Comparison of ENCODE assay signal across 8 mouse cellular contexts in genomic region chr7:127253341-127253740, GRCm38 (mm10). TPM values are rescaled to one million over a fixed set of nuclear protein-coding genes. Genes with fewer than 3 reads are reported as not detected.
A peak's percentile ranks its signal among the peaks of the same experiment; 100 is the strongest.
DNase-seq lines count a peak whose midpoint lies in the region; ATAC-seq and TF ChIP-seq lines count a peak whose summit lies in the region.

No protein-coding gene starts in this region.

- H3K27me3 ChIP-seq in neural tube, embryonic 11.5 days (ENCODE audit: control insufficient read depth, insufficient read depth, low read length): no peaks in the 10 kb centered on the region
- H3K27me3 ChIP-seq in limb, embryonic 14.5 days (ENCODE audit: control insufficient read depth, insufficient read depth, low read length): no peaks in the 10 kb centered on the region
- H3K27me3 ChIP-seq in stomach, embryonic 15.5 days (replicated peaks): no peaks in the 10 kb centered on the region

- peaks cover 9% of the 10 kb centered on the region; the same call in 1 of the 2 replicates for H3K4me1 ChIP-seq in neural tube, embryonic 11.5 days (ENCODE audit: control insufficient read depth, insufficient read depth, low read length)
- H3K4me1 ChIP-seq in limb, embryonic 14.5 days (ENCODE audit: control insufficient read depth, insufficient read depth, low read length): peaks cover 7% of the 10 kb centered on the region; the same call in 1 of the 2 replicates
- H3K4me1 ChIP-seq in stomach, embryonic 15.5 days: peaks cover 14% of the 10 kb centered on the region; the same call in 1 of the 2 replicates

- peak overlapping the region; percentile 55 for H3K4me3 ChIP-seq in neural tube, embryonic 11.5 days (ENCODE audit: low read depth, low read length)
- peak overlapping the region; percentile 63 for H3K4me3 ChIP-seq in limb, embryonic 14.5 days (replicated peaks; ENCODE audit: low read length)
- H3K4me3 ChIP-seq in stomach, embryonic 15.5 days (replicated peaks): peak overlapping the region; percentile 56

- 82% methylated on average over 6 of the region's 6 CpGs for WGBS in neural tube, embryonic 11.5 days
- 74% methylated on average over 6 of the region's 6 CpGs for WGBS in limb, embryonic 14.5 days
- WGBS in stomach, embryonic 15.5 days: 71% methylated on average over 6 of the region's 6 CpGs

- no peak for TF ChIP-seq POLR2A in limb, embryonic 14.5 days (IDR thresholded peaks at IDR 0.05; ENCODE audit: borderline replicate concordance, extremely low read depth, insufficient read depth, insufficient read length)

- no peak overlapping the region for H3K27ac ChIP-seq in neural tube, embryonic 11.5 days (ENCODE audit: low read depth, low read length)
- H3K27ac ChIP-seq in limb, embryonic 14.5 days (replicated peaks; ENCODE audit: low read depth, low read length): peak overlapping the region; percentile 75
- H3K27ac ChIP-seq in stomach, embryonic 15.5 days: peak overlapping the region; percentile 93

- no peak for ATAC-seq in neural tube, embryonic 11.5 days (ENCODE audit: insufficient read depth, low FRiP score, low TSS enrichment)
- no peak for ATAC-seq in limb, embryonic 14.5 days (ENCODE audit: low FRiP score, low read depth)
- no peak for ATAC-seq in stomach, embryonic 15.5 days (ENCODE audit: insufficient read depth, low FRiP score, low read depth)

- H3K36me3 ChIP-seq in neural tube, embryonic 11.5 days (ENCODE audit: control insufficient read depth, insufficient read depth, low read length): no peaks in the 10 kb centered on the region; the same call in 1 of the 2 replicates
- H3K36me3 ChIP-seq in limb, embryonic 14.5 days (ENCODE audit: control insufficient read depth, insufficient read depth, low read length): peaks cover 38% of the 10 kb centered on the region
- H3K36me3 ChIP-seq in stomach, embryonic 15.5 days: peaks cover 11% of the 10 kb centered on the region

- H3K9ac ChIP-seq in neural tube, embryonic 11.5 days (ENCODE audit: low read length): no peak overlapping the region; the same call in 1 of the 2 replicates
- H3K9ac ChIP-seq in limb, embryonic 14.5 days (ENCODE audit: low read depth, low read length, severe bottlenecking): peak overlapping the region; percentile 75
- peak overlapping the region; percentile 67; the same call in 1 of the 2 replicates for H3K9ac ChIP-seq in stomach, embryonic 15.5 days

- H3K4me2 ChIP-seq in neural tube, embryonic 11.5 days (ENCODE audit: low read depth): peak overlapping the region; percentile 92
- peak overlapping the region; percentile 89 for H3K4me2 ChIP-seq in limb, embryonic 14.5 days (replicated peaks; ENCODE audit: low read depth, low read length, severe bottlenecking)
- H3K4me2 ChIP-seq in stomach, embryonic 15.5 days: peak overlapping the region; percentile 97

- H3K9me3 ChIP-seq in neural tube, embryonic 11.5 days (ENCODE audit: control insufficient read depth, low read length): no peaks in the 10 kb centered on the region
- no peaks in the 10 kb centered on the region for H3K9me3 ChIP-seq in limb, embryonic 14.5 days (ENCODE audit: control insufficient read depth, low read length)
- no peaks in the 10 kb centered on the region for H3K9me3 ChIP-seq in stomach, embryonic 15.5 days

- peak; percentile 68 for DNase-seq in cerebellum, adult 9-11 months
- no peak for DNase-seq in cerebellum, adult 8-10 months
- DNase-seq in neural tube, embryonic 11.5 days (ENCODE audit: low spot score): no peak
- no peak for DNase-seq in neural tube, embryonic 10.5 days (ENCODE audit: extremely low spot score, low spot score)
- DNase-seq in limb, embryonic 14.5 days (ENCODE audit: low spot score): no peak
- no peak for DNase-seq in urinary bladder, postnatal 36 days (ENCODE audit: low spot score in 2 of 2)
- no peak for DNase-seq in gastrocnemius, adult 18-20 months (ENCODE audit: low spot score)

RNA-seq across cellular contexts. Expression of gene Dctpp1, which starts 7.2 kb away (rescaled TPM):
- polyA plus RNA-seq in neural tube, embryonic 11.5 days (2014; fragmentation: Nextera tagmentation; extraction: Ambion mirVana): 205 and 228 TPM in 2 replicates
- polyA plus RNA-seq in limb, embryonic 14.5 days (2012; rRNA removed): 100 and 120 TPM in 2 replicates
- polyA plus RNA-seq in limb, embryonic 14.5 days (2014; fragmentation: Nextera tagmentation; extraction: Ambion mirVana): 169 and 177 TPM in 2 replicates
- polyA plus RNA-seq in stomach, embryonic 15.5 days (2015; fragmentation: Nextera tagmentation; extraction: Ambion mirVana): 164 and 181 TPM in 2 replicates
- 10 to 100 TPM; 32.6 TPM for total RNA-seq in gastrocnemius, adult 18-20 months (2021)

RNA-seq across cellular contexts. Expression of gene Zfp771, which starts 9.3 kb away (rescaled TPM):
- polyA plus RNA-seq in neural tube, embryonic 11.5 days (2014; fragmentation: Nextera tagmentation; extraction: Ambion mirVana): 53.2 and 54.5 TPM in 2 replicates
- polyA plus RNA-seq in limb, embryonic 14.5 days (2012; rRNA removed): 115 and 161 TPM in 2 replicates
- polyA plus RNA-seq in limb, embryonic 14.5 days (2014; fragmentation: Nextera tagmentation; extraction: Ambion mirVana): 66.2 and 71.2 TPM in 2 replicates
- polyA plus RNA-seq in stomach, embryonic 15.5 days (2015; fragmentation: Nextera tagmentation; extraction: Ambion mirVana): 57.9 and 63.1 TPM in 2 replicates
- 10 to 100 TPM; 19.7 to 21.1 TPM for total RNA-seq in gastrocnemius, adult 18-20 months (2021)

RNA-seq across cellular contexts. Expression of gene Sept1, which starts 20.4 kb away (rescaled TPM):
- 19.6 and 22.0 TPM in 2 replicates for polyA plus RNA-seq in neural tube, embryonic 11.5 days (2014; fragmentation: Nextera tagmentation; extraction: Ambion mirVana)
- 14.9 and 22.2 TPM in 2 replicates for polyA plus RNA-seq in limb, embryonic 14.5 days (2012; rRNA removed)
- polyA plus RNA-seq in limb, embryonic 14.5 days (2014; fragmentation: Nextera tagmentation; extraction: Ambion mirVana): 15.3 and 18.6 TPM in 2 replicates
- polyA plus RNA-seq in stomach, embryonic 15.5 days (2015; fragmentation: Nextera tagmentation; extraction: Ambion mirVana): 17.7 and 19.2 TPM in 2 replicates
- total RNA-seq in gastrocnemius, adult 18-20 months (2021): 1 to 10 TPM; 1.0 to 1.3 TPM

RNA-seq across cellular contexts. Expression of gene Zfp553, which starts 20.5 kb away (rescaled TPM):
- polyA plus RNA-seq in neural tube, embryonic 11.5 days (2014; fragmentation: Nextera tagmentation; extraction: Ambion mirVana): 28.7 and 31.4 TPM in 2 replicates
- polyA plus RNA-seq in limb, embryonic 14.5 days (2012; rRNA removed): 22.5 and 24.9 TPM in 2 replicates
- 19.4 and 20.1 TPM in 2 replicates for polyA plus RNA-seq in limb, embryonic 14.5 days (2014; fragmentation: Nextera tagmentation; extraction: Ambion mirVana)
- 33.9 and 34.8 TPM in 2 replicates for polyA plus RNA-seq in stomach, embryonic 15.5 days (2015; fragmentation: Nextera tagmentation; extraction: Ambion mirVana)
- 1 to 10 TPM; 4.2 to 4.6 TPM for total RNA-seq in gastrocnemius, adult 18-20 months (2021)

RNA-seq across cellular contexts. Expression of gene Sephs2, which starts 20.5 kb away (rescaled TPM):
- polyA plus RNA-seq in neural tube, embryonic 11.5 days (2014; fragmentation: Nextera tagmentation; extraction: Ambion mirVana): 78.0 and 79.2 TPM in 2 replicates
- 22.2 and 24.3 TPM in 2 replicates for polyA plus RNA-seq in limb, embryonic 14.5 days (2012; rRNA removed)
- polyA plus RNA-seq in limb, embryonic 14.5 days (2014; fragmentation: Nextera tagmentation; extraction: Ambion mirVana): 74.7 and 79.3 TPM in 2 replicates
- 139 and 163 TPM in 2 replicates for polyA plus RNA-seq in stomach, embryonic 15.5 days (2015; fragmentation: Nextera tagmentation; extraction: Ambion mirVana)
- total RNA-seq in gastrocnemius, adult 18-20 months (2021): 10 to 100 TPM; 34.7 to 34.9 TPM
